Mouse (Mus musculus): ENCODE measurements around the gene Tcf12. TPM values are rescaled to one million over a fixed set of nuclear protein-coding genes. Genes with fewer than 3 reads are reported as not detected.

Gene Tcf12
- total RNA-seq, 2 experiments from 2014 or later = 50.1 to 68.1 TPM

- no peak for DNase-seq (ENCODE audit: extremely low spot score in 1 of 2, low spot score in 1 of 2)
Measured at GRCm38 (mm10) chr9:71930431-71931357, 181.0 kb downstream of the Tcf12 start.

- no peak for DNase-seq (ENCODE audit: extremely low spot score in 1 of 2, low spot score in 1 of 2)
Measured at GRCm38 (mm10) chr9:71916662-71916953, 195.1 kb downstream of the Tcf12 start.

GRCm38 (mm10) chr9:71915871-71916661 is 195.6 kb downstream of the Tcf12 start:
- DNase-seq (ENCODE audit: extremely low spot score in 1 of 2, low spot score in 1 of 2) = no peak

GRCm38 (mm10) chr9:71906522-71906921 is 205.1 kb downstream of the Tcf12 start:
- no peak for DNase-seq (ENCODE audit: extremely low spot score in 1 of 2, low spot score in 1 of 2)

GRCm38 (mm10) chr9:71898852-71899251 is 212.8 kb downstream of the Tcf12 start:
- DNase-seq (ENCODE audit: extremely low spot score in 1 of 2, low spot score in 1 of 2) = no peak

- DNase-seq (ENCODE audit: extremely low spot score in 1 of 2, low spot score in 1 of 2) = no peak
Measured at GRCm38 (mm10) chr9:71897399-71897798, 214.3 kb downstream of the Tcf12 start.

GRCm38 (mm10) chr9:71895931-71896724 is 215.5 kb downstream of the Tcf12 start:
- no peak for DNase-seq (ENCODE audit: extremely low spot score in 1 of 2, low spot score in 1 of 2)

- DNase-seq (ENCODE audit: extremely low spot score in 1 of 2, low spot score in 1 of 2) = no peak
Measured at GRCm38 (mm10) chr9:71895291-71895690, 216.4 kb downstream of the Tcf12 start.

- DNase-seq (ENCODE audit: extremely low spot score in 1 of 2, low spot score in 1 of 2) = no peak
Measured at GRCm38 (mm10) chr9:71894943-71895286, 216.8 kb downstream of the Tcf12 start.

GRCm38 (mm10) chr9:71894246-71894942 is 217.3 kb downstream of the Tcf12 start:
- no peak for DNase-seq (ENCODE audit: extremely low spot score in 1 of 2, low spot score in 1 of 2)

- no peak for DNase-seq (ENCODE audit: extremely low spot score in 1 of 2, low spot score in 1 of 2)
Measured at GRCm38 (mm10) chr9:71888450-71888849, 223.2 kb downstream of the Tcf12 start.

GRCm38 (mm10) chr9:71880629-71881028 is 231.0 kb downstream of the Tcf12 start:
- DNase-seq (ENCODE audit: extremely low spot score in 1 of 2, low spot score in 1 of 2) = no peak

GRCm38 (mm10) chr9:71879972-71880371 is 231.7 kb downstream of the Tcf12 start:
- no peak for DNase-seq (ENCODE audit: extremely low spot score in 1 of 2, low spot score in 1 of 2)

GRCm38 (mm10) chr9:71879415-71879814 is 232.3 kb downstream of the Tcf12 start:
- DNase-seq (ENCODE audit: extremely low spot score in 1 of 2, low spot score in 1 of 2) = no peak

- DNase-seq (ENCODE audit: extremely low spot score in 1 of 2, low spot score in 1 of 2) = no peak
Measured at GRCm38 (mm10) chr9:71877867-71878266, 233.8 kb downstream of the Tcf12 start.

GRCm38 (mm10) chr9:71874761-71875160 is 236.9 kb downstream of the Tcf12 start:
- no peak for DNase-seq (ENCODE audit: extremely low spot score in 1 of 2, low spot score in 1 of 2)

GRCm38 (mm10) chr9:71874035-71874572 is 237.6 kb downstream of the Tcf12 start:
- DNase-seq (ENCODE audit: extremely low spot score in 1 of 2, low spot score in 1 of 2) = no peak

- DNase-seq (ENCODE audit: extremely low spot score in 1 of 2, low spot score in 1 of 2) = no peak
Measured at GRCm38 (mm10) chr9:71863338-71863737, 248.3 kb downstream of the Tcf12 start.

GRCm38 (mm10) chr9:71861629-71862028 is 250.0 kb downstream of the Tcf12 start:
- DNase-seq (ENCODE audit: extremely low spot score in 1 of 2, low spot score in 1 of 2) = no peak

- DNase-seq (ENCODE audit: extremely low spot score in 1 of 2, low spot score in 1 of 2) = no peak
Measured at GRCm38 (mm10) chr9:71857926-71858325, 253.7 kb downstream of the Tcf12 start.
